Mouse (Mus musculus) retina, postnatal 1 day (tissue): ENCODE results near the gene BC053393.
A peak's percentile ranks its signal among the peaks of the same experiment; 100 is the strongest.
"Not testable (repeated sequence)": the region's sequence is repeated elsewhere in the genome, so short reads cannot be mapped to it uniquely, and the experiment has no call there.

ENCODE experiments used
- DNase-seq: peaks from one replicate; pipeline ENCODE4 v3.0.0-alpha.2; 2012

Gene BC053393

DNA sequence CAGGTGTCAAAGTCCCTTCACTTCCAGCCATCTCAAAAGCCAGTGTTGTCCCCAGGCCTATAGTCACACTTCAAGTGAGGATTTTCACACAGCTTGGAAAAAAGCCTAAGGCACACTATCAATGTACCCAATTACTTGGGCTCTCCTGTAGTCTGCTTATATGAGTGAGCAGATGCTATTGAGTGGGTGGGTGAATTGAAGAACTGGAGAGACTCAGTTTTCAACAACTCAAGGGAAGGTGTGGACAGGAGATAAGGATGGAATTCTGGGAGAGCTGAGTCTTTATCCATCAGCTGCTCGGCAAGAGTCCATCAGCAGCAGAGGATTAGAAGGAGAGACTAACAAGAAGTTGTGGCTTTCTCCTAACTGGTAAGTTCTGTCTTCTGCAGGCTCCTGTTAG, at the start of gene BC053393:
BC053393 (plus strand) TSS at position 210 of the 400 bp plus-strand sequence.
- DNase-seq = no peak

DNA sequence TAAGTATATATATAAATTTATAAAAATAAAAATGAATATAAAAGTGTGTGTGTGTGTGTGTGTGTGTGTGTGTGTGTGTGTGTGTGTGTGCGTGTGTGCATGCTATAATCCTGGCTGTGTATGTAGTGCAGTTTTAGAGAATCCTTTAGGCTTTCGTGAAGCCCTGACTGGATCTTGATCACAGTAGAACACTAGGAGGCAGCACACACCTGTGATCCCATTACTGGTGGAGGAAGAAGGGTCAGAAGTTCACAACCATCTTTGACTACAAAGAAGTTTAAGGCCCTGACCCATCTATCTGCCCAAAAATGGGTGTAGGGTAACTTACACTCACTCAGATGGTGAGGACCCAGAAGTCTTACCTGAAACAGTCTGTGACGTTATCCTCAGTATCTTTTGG, 48.6 kb upstream of the BC053393 start:
- no peak for DNase-seq

- DNase-seq = no peak
These were observed 47.4 kb upstream of the BC053393 start, which contains the start of gene Gm12169 for GRCm38 (mm10) chr11:46523912-46524311. Gene Gm12169, plus strand, starts transcription at chr11:46524212.

GRCm38 (mm10) chr11:46530149-46530548, 41.2 kb upstream of the BC053393 start:
- DNase-seq = no peak

DNA sequence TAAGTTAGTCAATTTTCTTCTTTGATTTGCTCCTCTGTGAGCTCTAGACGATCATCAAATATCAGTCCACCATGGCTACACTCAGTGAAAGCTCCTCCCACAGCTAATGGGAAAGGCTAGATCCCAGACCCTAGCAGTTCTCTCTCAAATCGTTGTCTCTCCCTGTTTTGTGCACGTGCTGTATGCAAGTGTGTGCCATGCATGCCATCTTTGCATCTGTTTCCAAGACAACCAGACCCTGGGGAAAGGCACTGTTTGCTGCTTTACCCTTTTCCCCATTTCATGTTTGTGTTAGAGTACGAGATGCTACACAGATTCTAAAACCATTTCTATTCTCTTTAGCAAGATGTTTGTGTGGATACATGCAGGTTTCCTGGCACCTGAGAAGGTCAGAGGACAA, 34.4 kb upstream of the BC053393 start:
- no peak for DNase-seq

GRCm38 (mm10) chr11:46543530-46543929, 27.8 kb upstream of the BC053393 start:
- DNase-seq = no peak

GRCm38 (mm10) chr11:46549721-46550120, 21.6 kb upstream of the BC053393 start:
- DNase-seq = no peak

DNA sequence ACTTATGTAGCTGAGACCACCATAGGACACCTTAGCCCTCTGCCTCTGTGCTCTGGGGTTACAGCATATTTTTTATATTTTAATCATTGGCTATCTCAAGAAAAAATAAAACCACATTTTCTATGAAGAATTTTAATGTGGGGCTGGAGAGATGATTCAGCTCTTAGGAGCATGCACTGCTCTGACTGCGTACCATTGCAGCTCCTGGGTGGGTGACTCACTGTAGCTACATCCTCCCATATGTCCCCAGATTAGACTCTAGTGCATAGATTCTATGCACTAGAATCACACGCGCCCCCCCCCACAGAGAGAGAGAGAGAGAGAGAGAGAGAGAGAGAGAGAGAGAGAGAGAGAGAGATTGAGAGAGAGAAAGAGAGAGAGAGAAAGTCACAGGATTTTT, 18.6 kb upstream of the BC053393 start:
- no peak for DNase-seq

GRCm38 (mm10) chr11:46561096-46561495, 10.2 kb upstream of the BC053393 start:
- no peak for DNase-seq

DNA sequence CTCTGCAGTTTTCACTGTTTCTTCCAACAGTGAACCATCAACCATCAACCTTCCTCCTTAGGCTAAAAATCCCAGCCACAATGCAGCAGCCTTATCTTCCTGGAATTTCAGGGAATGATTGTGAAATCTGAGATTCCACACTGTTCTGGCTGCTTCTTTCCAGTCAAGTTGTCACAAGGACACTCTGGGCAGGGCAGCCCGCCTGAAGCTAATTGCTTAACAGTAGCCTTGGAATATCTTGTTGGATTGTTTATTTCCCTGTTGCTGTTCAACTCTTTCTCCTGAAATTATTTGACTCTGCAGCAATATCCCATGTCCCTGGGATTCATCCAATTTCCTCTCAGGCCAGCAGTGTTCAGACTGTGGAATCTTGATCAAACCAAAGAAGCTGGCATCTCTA, 6.7 kb upstream of the BC053393 start:
- DNase-seq = no peak

DNA sequence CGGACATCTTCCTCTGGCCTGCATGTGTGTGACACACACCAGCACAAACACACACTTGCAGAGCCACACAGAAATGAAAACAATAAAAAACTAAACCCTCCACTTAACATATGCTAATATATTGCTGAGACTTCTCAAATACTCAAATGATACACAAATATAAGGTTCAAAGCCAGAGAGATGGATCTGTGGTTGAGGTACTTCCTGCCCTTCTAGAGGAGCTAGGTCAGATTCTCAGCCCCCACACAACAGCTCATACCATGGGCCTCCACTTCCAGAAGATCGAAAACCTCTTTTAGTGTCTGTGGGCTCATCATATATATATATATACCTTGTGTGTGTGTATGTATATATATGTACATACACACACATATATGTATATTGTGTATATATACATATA, 5.4 kb upstream of the BC053393 start:
- no peak for DNase-seq

DNA sequence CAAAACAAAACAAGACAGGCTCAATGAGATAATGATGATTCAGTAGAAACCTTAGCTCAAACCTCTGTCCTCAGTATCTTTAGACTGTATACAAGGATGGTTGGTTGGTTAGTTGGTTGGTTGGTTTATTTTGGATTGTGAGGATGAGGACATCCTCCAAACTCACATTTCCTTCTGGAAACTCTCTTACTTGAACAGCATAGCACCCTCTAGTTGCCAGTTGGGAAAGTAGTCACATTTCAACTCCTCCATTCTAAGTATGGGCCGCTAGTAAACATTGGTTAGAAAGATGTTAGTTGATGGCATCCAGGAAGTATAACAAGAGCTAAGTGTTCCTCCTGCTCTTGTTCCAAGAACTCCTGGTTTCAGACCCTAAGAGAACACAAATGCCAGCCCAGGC, 2.2 kb upstream of the BC053393 start:
- DNase-seq = no peak

GRCm38 (mm10) chr11:46578771-46579281, 7.5 kb downstream of the BC053393 start:
- DNase-seq = no peak

DNA sequence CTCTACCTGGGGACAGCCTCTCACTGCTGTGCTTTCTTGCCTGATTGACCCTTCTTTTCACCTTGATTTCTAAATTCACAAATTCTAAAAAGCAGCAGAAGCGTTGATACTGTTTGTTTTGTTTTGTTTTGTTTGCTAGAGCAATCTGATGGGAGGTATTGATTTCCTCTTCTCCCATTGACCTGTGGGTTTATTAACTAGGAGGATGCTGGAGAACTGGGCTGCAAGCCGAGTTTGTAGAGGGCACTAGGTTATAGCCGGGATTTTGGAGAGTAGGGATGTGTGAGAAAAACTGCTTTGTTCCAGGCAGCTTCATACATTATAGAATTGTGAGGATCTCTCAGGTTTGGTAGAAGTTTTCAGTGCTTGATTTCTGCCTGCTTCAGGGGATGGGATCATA, 9.1 kb downstream of the BC053393 start:
- DNase-seq = no peak

- DNase-seq = no peak
These were observed 11.4 kb downstream of the BC053393 start for GRCm38 (mm10) chr11:46582741-46583140.

- DNase-seq = no peak
These were observed 21.1 kb downstream of the BC053393 start for GRCm38 (mm10) chr11:46592416-46592815.

- DNase-seq = no peak
These were observed 48.6 kb downstream of the BC053393 start for GRCm38 (mm10) chr11:46619929-46620328.

- DNase-seq = no peak
These were observed 49.3 kb downstream of the BC053393 start for GRCm38 (mm10) chr11:46620414-46621168.

DNA sequence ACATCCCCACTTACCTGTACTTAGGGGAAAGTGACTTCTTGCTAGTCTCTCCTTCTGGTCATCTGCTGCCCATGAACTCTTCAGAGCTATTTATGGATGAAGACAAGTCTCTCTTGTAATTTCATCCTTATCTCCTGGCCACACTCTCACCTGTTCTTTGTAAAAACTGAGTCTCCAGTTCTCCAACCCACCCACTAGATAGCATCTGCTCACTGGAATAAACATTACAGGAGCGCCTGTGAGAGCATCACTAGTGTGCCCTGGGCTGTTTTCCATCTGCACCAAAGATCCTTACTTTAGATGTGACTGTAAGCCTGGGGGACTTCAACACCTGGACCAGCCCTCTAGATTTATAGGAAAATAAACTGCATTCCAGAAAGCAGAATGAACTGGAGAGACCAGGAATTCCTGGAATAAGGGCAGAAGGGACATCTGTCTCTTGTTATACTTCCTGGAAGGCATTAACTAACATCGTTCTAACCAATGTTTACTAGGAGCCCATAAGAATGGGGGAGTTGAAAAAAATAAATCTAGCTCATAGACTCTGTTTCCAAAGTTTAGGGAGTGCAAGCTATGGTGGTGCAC, 58.0 kb downstream of the BC053393 start, which contains the start of gene Dppa1:
Dppa1 (minus strand) TSS at position 51 of the 585 bp plus-strand sequence.
- no peak for DNase-seq

DNA sequence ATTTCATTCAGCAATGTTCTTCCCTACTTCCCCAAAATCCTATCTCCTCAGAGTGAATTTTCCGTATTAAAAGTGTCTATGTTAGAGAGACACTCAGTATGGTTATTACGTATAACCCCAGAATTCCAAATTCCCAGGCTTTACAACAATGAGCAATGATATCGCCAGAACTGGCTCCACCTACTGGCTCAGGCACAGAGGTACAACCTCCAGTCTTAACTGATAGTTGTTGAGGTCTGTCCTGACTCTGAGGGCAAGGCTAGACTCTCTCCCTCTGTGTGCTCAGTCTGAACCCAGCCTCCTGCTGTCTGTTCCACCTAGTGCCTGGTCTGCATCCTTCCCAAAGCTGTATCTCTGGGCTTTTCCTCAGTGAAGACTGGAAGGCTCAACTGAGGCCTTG, 60.3 kb downstream of the BC053393 start:
- DNase-seq = peak; percentile 27

- DNase-seq = not testable (repeated sequence)
These were observed 64.2 kb downstream of the BC053393 start for GRCm38 (mm10) chr11:46635516-46635915.

GRCm38 (mm10) chr11:46636568-46636967, 65.2 kb downstream of the BC053393 start:
- no peak for DNase-seq
